Mouse (Mus musculus): ENCODE measurements around the gene Ncoa3. TPM values are rescaled to one million over a fixed set of nuclear protein-coding genes. Genes with fewer than 3 reads are reported as not detected.
"Not testable (repeated sequence)": the region's sequence is repeated elsewhere in the genome, so short reads cannot be mapped to it uniquely, and the experiment has no call there.

The Ncoa3 gene
- polyA plus RNA-seq, 2 experiments from 2014 or later = 65.2 to 65.3 TPM

GRCm38 (mm10) chr2:166079961-166080885, 87.8 kb downstream of the Ncoa3 start:
- ATAC-seq = no peak

GRCm38 (mm10) chr2:166080967-166081750, 88.7 kb downstream of the Ncoa3 start:
- ATAC-seq = no peak

GRCm38 (mm10) chr2:166082193-166082592, 89.8 kb downstream of the Ncoa3 start:
- ATAC-seq = no peak

- ATAC-seq = no peak
Measured at GRCm38 (mm10) chr2:166082661-166083060, 90.2 kb downstream of the Ncoa3 start.

GRCm38 (mm10) chr2:166083542-166084031, 91.2 kb downstream of the Ncoa3 start:
- ATAC-seq = no peak

GRCm38 (mm10) chr2:166084111-166084510, 91.7 kb downstream of the Ncoa3 start:
- no peak for ATAC-seq

GRCm38 (mm10) chr2:166084964-166085363, 92.5 kb downstream of the Ncoa3 start:
- not testable (repeated sequence) for ATAC-seq

GRCm38 (mm10) chr2:166085780-166086179, 93.3 kb downstream of the Ncoa3 start:
- ATAC-seq = no peak

GRCm38 (mm10) chr2:166086457-166087233, 94.2 kb downstream of the Ncoa3 start:
- no peak for ATAC-seq

GRCm38 (mm10) chr2:166088991-166089390, 96.6 kb downstream of the Ncoa3 start:
- ATAC-seq = no peak

GRCm38 (mm10) chr2:166090131-166090581, 97.7 kb downstream of the Ncoa3 start:
- no peak for ATAC-seq

- no peak for ATAC-seq
Measured at GRCm38 (mm10) chr2:166091599-166091998, 99.2 kb downstream of the Ncoa3 start.

GRCm38 (mm10) chr2:166092412-166092811, 100.0 kb downstream of the Ncoa3 start:
- ATAC-seq = no peak

- ATAC-seq = no peak
Measured at GRCm38 (mm10) chr2:166096300-166096699, 103.9 kb downstream of the Ncoa3 start.

- ATAC-seq = no peak
Measured at GRCm38 (mm10) chr2:166096834-166097233, 104.4 kb downstream of the Ncoa3 start.

GRCm38 (mm10) chr2:166097443-166098291, 105.2 kb downstream of the Ncoa3 start:
- ATAC-seq = no peak

GRCm38 (mm10) chr2:166098292-166098933, 106.0 kb downstream of the Ncoa3 start:
- ATAC-seq = no peak

GRCm38 (mm10) chr2:166100309-166101262, 108.2 kb downstream of the Ncoa3 start:
- ATAC-seq = no peak

GRCm38 (mm10) chr2:166102893-166103292, 110.5 kb downstream of the Ncoa3 start:
- no peak for ATAC-seq

- no peak for ATAC-seq
Measured at GRCm38 (mm10) chr2:166105911-166106310, 113.5 kb downstream of the Ncoa3 start.

Data from activated CD4-positive, CD25-positive, alpha-beta regulatory T cell, adult 4 months (primary cell).